Mouse (Mus musculus): Measurements from ENCODE around the gene Fam207a. TPM values are rescaled to one million over a fixed set of nuclear protein-coding genes. Genes with fewer than 3 reads are reported as not detected.

Fam207a gene
- polyA plus RNA-seq, 1 experiment from 2014 or later: 15.5 TPM

GRCm38 (mm10) chr10:77464181-77464936 is 51.2 kb downstream of the Fam207a start:
- H3K4me3 ChIP-seq (ENCODE audit: low read depth, low read length): no peak overlapping the region
- H3K4me2 ChIP-seq (ENCODE audit: low read depth, low read length): no peak overlapping the region
- H3K9ac ChIP-seq (replicated peaks): no peak overlapping the region
- H3K9me3 ChIP-seq (ENCODE audit: low read length): no peaks in the 10 kb centered on the region
- H3K27ac ChIP-seq (ENCODE audit: low read depth): no peak overlapping the region
- no peaks in the 10 kb centered on the region for H3K27me3 ChIP-seq (ENCODE audit: insufficient read depth, low read length)
- DNase-seq (peak; percentile 49), ATAC-seq (0 out of 2 replicates have a peak, but pooled peaks have one; percentile 35)
- no peaks in the 10 kb centered on the region for H3K36me3 ChIP-seq (replicated peaks; ENCODE audit: insufficient read depth, low read length)
- H3K4me1 ChIP-seq (ENCODE audit: insufficient read depth): no peaks in the 10 kb centered on the region
- 57% methylated on average over 10 of the region's 10 CpGs for WGBS (ENCODE audit: insufficient replicate concordance)
- TF ChIP-seq CTCF (IDR thresholded peaks at IDR 0.05; ENCODE audit: low read depth): no peak
- no peak for TF ChIP-seq EP300 (IDR thresholded peaks at IDR 0.05; ENCODE audit: low read depth)

- H3K9ac ChIP-seq (replicated peaks): no peak overlapping the region
- no peak for TF ChIP-seq EP300 (IDR thresholded peaks at IDR 0.05; ENCODE audit: low read depth)
- no peak for TF ChIP-seq CTCF (IDR thresholded peaks at IDR 0.05; ENCODE audit: low read depth)
- no peak overlapping the region for H3K4me2 ChIP-seq (ENCODE audit: low read depth, low read length)
- no peaks in the 10 kb centered on the region for H3K9me3 ChIP-seq (ENCODE audit: low read length)
- H3K27me3 ChIP-seq (ENCODE audit: insufficient read depth, low read length): no peaks in the 10 kb centered on the region
- ATAC-seq: no peak
- no peaks in the 10 kb centered on the region for H3K36me3 ChIP-seq (replicated peaks; ENCODE audit: insufficient read depth, low read length)
- DNase-seq: no peak
- 78% methylated on average over 8 of the region's 8 CpGs for WGBS (ENCODE audit: insufficient replicate concordance)
- H3K4me3 ChIP-seq (ENCODE audit: low read depth, low read length): no peak overlapping the region
- no peaks in the 10 kb centered on the region for H3K4me1 ChIP-seq (ENCODE audit: insufficient read depth)
- no peak overlapping the region for H3K27ac ChIP-seq (ENCODE audit: low read depth)
Observed at GRCm38 (mm10) chr10:77461161-77461560, 54.4 kb downstream of the Fam207a start.

GRCm38 (mm10) chr10:77457701-77458100 is 57.9 kb downstream of the Fam207a start:
- no peaks in the 10 kb centered on the region for H3K36me3 ChIP-seq (replicated peaks; ENCODE audit: insufficient read depth, low read length)
- WGBS (ENCODE audit: insufficient replicate concordance): 66% methylated on average over 3 of the region's 3 CpGs

GRCm38 (mm10) chr10:77456507-77456906 is 59.1 kb downstream of the Fam207a start:
- DNase-seq (no peak), ATAC-seq (no peak)
- Histone ChIP-seq H3K9ac (replicated peaks) (no peak overlapping the region), H3K27me3 (ENCODE audit: insufficient read depth, low read length) (no peaks in the 10 kb centered on the region), H3K4me1 (ENCODE audit: insufficient read depth) (no peaks in the 10 kb centered on the region), H3K4me3 (ENCODE audit: low read depth, low read length) (no peak overlapping the region), H3K9me3 (ENCODE audit: low read length) (no peaks in the 10 kb centered on the region), H3K27ac (ENCODE audit: low read depth) (no peak overlapping the region), H3K36me3 (replicated peaks; ENCODE audit: insufficient read depth, low read length) (no peaks in the 10 kb centered on the region), H3K4me2 (ENCODE audit: low read depth, low read length) (no peak overlapping the region)
- 68% methylated on average over 7 of the region's 7 CpGs for WGBS (ENCODE audit: insufficient replicate concordance)
- TF ChIP-seq CTCF (IDR thresholded peaks at IDR 0.05; ENCODE audit: low read depth) (no peak), EP300 (IDR thresholded peaks at IDR 0.05; ENCODE audit: low read depth) (no peak)

More at GRCm38 (mm10) chr10:77457701-77458100, 57.9 kb downstream of the Fam207a start:
- no peak overlapping the region for H3K4me2 ChIP-seq (ENCODE audit: low read depth, low read length)
- DNase-seq: no peak
- H3K9me3 ChIP-seq (ENCODE audit: low read length): no peaks in the 10 kb centered on the region
- TF ChIP-seq EP300 (IDR thresholded peaks at IDR 0.05; ENCODE audit: low read depth) (no peak), CTCF (IDR thresholded peaks at IDR 0.05; ENCODE audit: low read depth) (no peak)
- no peaks in the 10 kb centered on the region for H3K27me3 ChIP-seq (ENCODE audit: insufficient read depth, low read length)
- H3K4me3 ChIP-seq (ENCODE audit: low read depth, low read length): no peak overlapping the region
- H3K4me1 ChIP-seq (ENCODE audit: insufficient read depth): no peaks in the 10 kb centered on the region
- no peak overlapping the region for H3K9ac ChIP-seq (replicated peaks)
- ATAC-seq: no peak
- no peak overlapping the region for H3K27ac ChIP-seq (ENCODE audit: low read depth)

- WGBS (ENCODE audit: insufficient replicate concordance): 58% methylated on average over 14 of the region's 14 CpGs
- no peak for ATAC-seq
- Histone ChIP-seq H3K27me3 (ENCODE audit: insufficient read depth, low read length) (no peaks in the 10 kb centered on the region), H3K36me3 (replicated peaks; ENCODE audit: insufficient read depth, low read length) (no peaks in the 10 kb centered on the region), H3K9me3 (ENCODE audit: low read length) (no peaks in the 10 kb centered on the region), H3K4me3 (ENCODE audit: low read depth, low read length) (no peak overlapping the region), H3K9ac (replicated peaks) (no peak overlapping the region), H3K27ac (ENCODE audit: low read depth) (no peak overlapping the region), H3K4me2 (ENCODE audit: low read depth, low read length) (no peak overlapping the region), H3K4me1 (ENCODE audit: insufficient read depth) (no peaks in the 10 kb centered on the region)
- TF ChIP-seq CTCF (IDR thresholded peaks at IDR 0.05; ENCODE audit: low read depth): no peak
- TF ChIP-seq EP300 (IDR thresholded peaks at IDR 0.05; ENCODE audit: low read depth): no peak
- DNase-seq: no peak
Observed at GRCm38 (mm10) chr10:77455251-77456010, 60.2 kb downstream of the Fam207a start.

- H3K9ac ChIP-seq (replicated peaks): no peak overlapping the region
- no peaks in the 10 kb centered on the region for H3K36me3 ChIP-seq (replicated peaks; ENCODE audit: insufficient read depth, low read length)
- no peak for DNase-seq
- H3K27ac ChIP-seq (ENCODE audit: low read depth): no peak overlapping the region
- H3K4me3 ChIP-seq (ENCODE audit: low read depth, low read length): no peak overlapping the region
- H3K4me2 ChIP-seq (ENCODE audit: low read depth, low read length): no peak overlapping the region
- no peaks in the 10 kb centered on the region for H3K27me3 ChIP-seq (ENCODE audit: insufficient read depth, low read length)
- TF ChIP-seq CTCF (IDR thresholded peaks at IDR 0.05; ENCODE audit: low read depth) (no peak), EP300 (IDR thresholded peaks at IDR 0.05; ENCODE audit: low read depth) (no peak)
- 72% methylated on average over 6 of the region's 6 CpGs for WGBS (ENCODE audit: insufficient replicate concordance)
- no peaks in the 10 kb centered on the region for H3K9me3 ChIP-seq (ENCODE audit: low read length)
- no peak for ATAC-seq
- H3K4me1 ChIP-seq (ENCODE audit: insufficient read depth): no peaks in the 10 kb centered on the region
Observed at GRCm38 (mm10) chr10:77454795-77455194, 60.8 kb downstream of the Fam207a start.

Data from liver, postnatal 0 days (tissue).